Mouse (Mus musculus) stomach, postnatal 0 days (tissue): ENCODE measurements around the gene Clcn3. TPM values are rescaled to one million over a fixed set of nuclear protein-coding genes. Genes with fewer than 3 reads are reported as not detected.

Experiments used
- ATAC-seq: fragments of 200-750 bp; cut with Nextera tagmentation; 2 replicates; pipeline ENCODE4 v1.8.0; 2017; ENCODE audit not compliant: low FRiP score, low TSS enrichment
- DNase-seq: peaks from one replicate; pipeline ENCODE4 v3.0.0-alpha.2; 2016; ENCODE audit warnings: low spot score
- H3K27ac ChIP-seq: fragments of 300-500 bp; sonication (generic); replicated peaks from 2 replicates; pipeline ENCODE4 v1.5.1; 2014; ENCODE audit warnings: mild to moderate bottlenecking, control low read depth
- H3K27me3 ChIP-seq: fragments of 300-500 bp; sonication (generic); 2 replicates; pipeline ENCODE4 v1.6.1; 2014; ENCODE audit warnings: low read length; ENCODE audit not compliant: control insufficient read depth, insufficient read depth
- H3K36me3 ChIP-seq: fragments of 300-500 bp; sonication (generic); 2 replicates; pipeline ENCODE4 v1.6.1; 2014; ENCODE audit warnings: low read length, mixed read lengths; ENCODE audit not compliant: control insufficient read depth, insufficient read depth
- H3K4me1 ChIP-seq: fragments of 300-500 bp; sonication (generic); replicated peaks from 2 replicates; pipeline ENCODE4 v1.6.1; 2014; ENCODE audit warnings: antibody characterized with exemption; ENCODE audit not compliant: control insufficient read depth, insufficient read depth
- H3K4me2 ChIP-seq: fragments of 300-500 bp; sonication (generic); replicated peaks from 2 replicates; pipeline ENCODE4 v1.6.1; 2014; ENCODE audit warnings: low read depth, mild to moderate bottlenecking, control low read depth, moderate library complexity
- H3K4me3 ChIP-seq: fragments of 300-500 bp; sonication (generic); 2 replicates; pipeline ENCODE4 v1.5.1; 2014; ENCODE audit warnings: low read depth, low read length, control low read depth
- H3K9ac ChIP-seq: fragments of 300-500 bp; sonication (generic); 2 replicates; pipeline ENCODE4 v1.6.1; 2014; ENCODE audit warnings: mild to moderate bottlenecking, low read length, control low read depth, mixed read lengths
- H3K9me3 ChIP-seq: fragments of 300-500 bp; sonication (generic); 2 replicates; pipeline ENCODE4 v1.6.1; 2016; ENCODE audit warnings: low read length; ENCODE audit not compliant: control insufficient read depth
- CTCF ChIP-seq: IDR thresholded peaks from 2 replicates; pipeline ENCODE4 v1.5.1; 2016; ENCODE audit warnings: antibody characterized with exemption, low read depth, mild to moderate bottlenecking, moderate library complexity
- EP300 ChIP-seq: optimal IDR thresholded peaks from 2 replicates; pipeline ENCODE3; 2016; ENCODE audit warnings: antibody characterized with exemption
- WGBS: fragments of 180-500 bp; shearing (Covaris S2); extraction: QIAGEN DNeasy Blood & Tissue Kit; methylation state at CpG from one replicate; pipeline ENCODE4 v1.1.7; 2014; 5-methylcytosine and 5-hydroxymethylcytosine counted together
- polyA plus RNA-seq: library from polyadenylated mRNA; unstranded; fragments of >200 nt; fragmentation: Nextera tagmentation; extraction: Ambion mirVana; gene quantifications from 2 replicates; pipeline ENCODE4 v1.2.1, GENCODE M21; 2015

Clcn3 gene
- polyA plus RNA-seq, 1 experiment from 2014 or later = 21.7 TPM

- H3K9me3 ChIP-seq = no peaks in the 10 kb centered on the region
- no peak overlapping the region for H3K4me2 ChIP-seq
- no peak overlapping the region for H3K4me3 ChIP-seq
- ATAC-seq = no peak
- H3K4me1 ChIP-seq = no peaks in the 10 kb centered on the region
- H3K36me3 ChIP-seq = no peaks in the 10 kb centered on the region
- no peak overlapping the region for H3K9ac ChIP-seq
- H3K27ac ChIP-seq = no peak overlapping the region
- WGBS = 71% methylated on average over 3 of the region's 3 CpGs
- TF ChIP-seq EP300 (no peak), CTCF (no peak)
- H3K27me3 ChIP-seq = no peaks in the 10 kb centered on the region
- no peak for DNase-seq
Measured at GRCm38 (mm10) chr8:60919069-60919468, 64.0 kb downstream of the Clcn3 start.

GRCm38 (mm10) chr8:60912554-60912953 is 70.5 kb downstream of the Clcn3 start:
- no peaks in the 10 kb centered on the region for H3K9me3 ChIP-seq
- no peak for ATAC-seq
- no peak overlapping the region for H3K27ac ChIP-seq
- no peak overlapping the region for H3K4me3 ChIP-seq
- no peaks in the 10 kb centered on the region; the same call in 1 of the 2 replicates for H3K36me3 ChIP-seq
- TF ChIP-seq EP300 = no peak
- no peak for TF ChIP-seq CTCF
- H3K9ac ChIP-seq = no peak overlapping the region
- WGBS = 70% methylated on average over 10 of the region's 10 CpGs
- no peaks in the 10 kb centered on the region for H3K4me1 ChIP-seq
- no peaks in the 10 kb centered on the region for H3K27me3 ChIP-seq
- DNase-seq = no peak
- no peak overlapping the region for H3K4me2 ChIP-seq

- H3K4me1 ChIP-seq = no peaks in the 10 kb centered on the region
- TF ChIP-seq CTCF (no peak), EP300 (no peak)
- no peak overlapping the region for H3K4me3 ChIP-seq
- H3K9ac ChIP-seq = no peak overlapping the region
- no peak for ATAC-seq
- 76% methylated on average over 4 of the region's 4 CpGs for WGBS
- no peak for DNase-seq
- H3K27ac ChIP-seq = no peak overlapping the region
- no peak overlapping the region for H3K4me2 ChIP-seq
- no peaks in the 10 kb centered on the region for H3K27me3 ChIP-seq
- H3K36me3 ChIP-seq = no peaks in the 10 kb centered on the region; the same call in 1 of the 2 replicates
- no peaks in the 10 kb centered on the region for H3K9me3 ChIP-seq
Measured at GRCm38 (mm10) chr8:60912081-60912480, 71.0 kb downstream of the Clcn3 start.

GRCm38 (mm10) chr8:60900147-60900546 is 83.0 kb downstream of the Clcn3 start:
- Histone ChIP-seq H3K9me3 (no peaks in the 10 kb centered on the region), H3K4me3 (no peak overlapping the region), H3K36me3 (no peaks in the 10 kb centered on the region; the same call in 1 of the 2 replicates), H3K27ac (no peak overlapping the region), H3K4me1 (no peaks in the 10 kb centered on the region), H3K4me2 (no peak overlapping the region), H3K27me3 (no peaks in the 10 kb centered on the region), H3K9ac (no peak overlapping the region)
- no peak for ATAC-seq
- 84% methylated on average over 9 of the region's 9 CpGs for WGBS
- no peak for DNase-seq
- TF ChIP-seq EP300 (no peak), CTCF (no peak)

- Histone ChIP-seq H3K9me3 (no peaks in the 10 kb centered on the region), H3K4me3 (no peak overlapping the region), H3K9ac (no peak overlapping the region), H3K27me3 (no peaks in the 10 kb centered on the region), H3K36me3 (no peaks in the 10 kb centered on the region), H3K4me1 (peaks cover 2% of the 10 kb centered on the region; the same call in 1 of the 2 replicates), H3K4me2 (no peak overlapping the region), H3K27ac (no peak overlapping the region)
- WGBS = 80% methylated on average over 6 of the region's 6 CpGs
- no peak for TF ChIP-seq EP300
- DNase-seq (no peak), ATAC-seq (no peak)
Measured at GRCm38 (mm10) chr8:60895878-60896277, 87.2 kb downstream of the Clcn3 start.

- 89% methylated on average over 4 of the region's 4 CpGs for WGBS
- H3K27me3 ChIP-seq = no peaks in the 10 kb centered on the region
- H3K4me3 ChIP-seq = no peak overlapping the region
- no peak overlapping the region for H3K9ac ChIP-seq
- no peaks in the 10 kb centered on the region for H3K36me3 ChIP-seq
- H3K4me1 ChIP-seq = peaks cover 4% of the 10 kb centered on the region; the same call in 1 of the 2 replicates
- H3K9me3 ChIP-seq = no peaks in the 10 kb centered on the region
- H3K27ac ChIP-seq = no peak overlapping the region
- no peak for DNase-seq
- no peak for ATAC-seq
- peak overlapping the region; percentile 67; the same call in 1 of the 2 replicates for H3K4me2 ChIP-seq
- TF ChIP-seq EP300 = no peak
- TF ChIP-seq CTCF = no peak
Measured at GRCm38 (mm10) chr8:60891757-60892156, 91.3 kb downstream of the Clcn3 start.
